Mouse (Mus musculus): ENCODE data around the gene Triml2. TPM values are rescaled to one million over a fixed set of nuclear protein-coding genes. Genes with fewer than 3 reads are reported as not detected.
A peak's percentile ranks its signal among the peaks of the same experiment; 100 is the strongest.

The Triml2 gene
- total and polyA plus RNA-seq, 2 experiments = not detected

- Histone ChIP-seq H3K4me1 (ENCODE audit: control insufficient read depth, insufficient read depth, low read length) (no peaks in the 10 kb centered on the region), H3K4me3 (ENCODE audit: insufficient read depth, low read depth, low read length) (no peak overlapping the region), H3K9ac (ENCODE audit: low read depth, low read length) (no peak overlapping the region), H3K79me2 (ENCODE audit: control insufficient read depth, insufficient read depth, low read length) (no peaks in the 10 kb centered on the region), H3K36me3 (ENCODE audit: control insufficient read depth, insufficient read depth, low read length) (no peaks in the 10 kb centered on the region), H3K27me3 (ENCODE audit: control insufficient read depth, insufficient read depth, low read length) (no peaks in the 10 kb centered on the region), H3K27ac (replicated peaks; ENCODE audit: insufficient read depth, low read depth, low read length) (no peak overlapping the region)
- no peak for TF ChIP-seq POLR2A (IDR thresholded peaks at IDR 0.05; ENCODE audit: extremely low read depth, insufficient read depth, low read length)
- TF ChIP-seq CTCF (IDR thresholded peaks at IDR 0.05; ENCODE audit: low read depth, low read length) = no peak
- DNase-seq (ENCODE audit: extremely low read depth, low read depth, low spot score) = no peak
- WGBS = 75% methylated on average over 6 of the region's 6 CpGs
Measured at GRCm38 (mm10) chr8:43169249-43169755, 11.0 kb upstream of the Triml2 start.

DNA sequence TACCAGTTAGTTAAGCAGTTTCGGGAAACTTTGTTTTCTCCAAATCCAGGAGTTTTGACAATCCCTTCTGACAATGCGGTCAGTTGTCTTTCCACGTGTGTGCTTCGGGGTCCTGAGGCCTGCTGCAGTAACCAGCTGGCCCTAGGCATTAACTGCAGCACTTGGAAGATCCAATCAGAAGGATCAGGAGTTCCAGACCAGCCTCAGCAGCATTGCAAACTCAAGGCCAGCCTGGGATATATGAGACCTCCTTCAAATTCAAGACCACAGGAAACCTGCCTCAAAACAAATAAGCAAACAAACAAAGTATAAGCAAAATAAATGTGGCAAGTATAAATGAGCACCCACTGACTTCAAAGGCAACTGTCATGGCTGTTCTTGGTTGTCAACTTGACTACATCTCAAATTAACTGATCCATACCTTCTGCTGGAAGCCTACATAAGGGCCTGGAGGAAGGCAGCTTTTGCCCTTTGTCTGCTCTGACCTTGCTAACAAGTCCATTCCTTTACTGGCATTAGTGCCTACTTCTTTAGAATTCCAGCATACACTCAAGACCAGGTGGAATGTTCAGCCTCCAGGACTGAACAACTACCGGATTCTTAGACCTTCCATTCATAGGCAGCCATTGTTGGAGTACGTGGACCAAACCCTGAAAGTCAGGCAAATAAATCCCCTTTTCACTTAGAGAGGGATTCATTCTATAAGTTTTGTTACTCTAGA, 3.4 kb upstream of the Triml2 start:
- DNase-seq (ENCODE audit: extremely low read depth, low read depth, low spot score) = no peak
- Histone ChIP-seq H3K36me3 (ENCODE audit: control insufficient read depth, insufficient read depth, low read length) (no peaks in the 10 kb centered on the region), H3K27me3 (ENCODE audit: control insufficient read depth, insufficient read depth, low read length) (no peaks in the 10 kb centered on the region), H3K79me2 (ENCODE audit: control insufficient read depth, insufficient read depth, low read length) (no peaks in the 10 kb centered on the region), H3K4me3 (ENCODE audit: insufficient read depth, low read depth, low read length) (no peak overlapping the region), H3K27ac (replicated peaks; ENCODE audit: insufficient read depth, low read depth, low read length) (no peak overlapping the region), H3K4me1 (ENCODE audit: control insufficient read depth, insufficient read depth, low read length) (no peaks in the 10 kb centered on the region), H3K9ac (ENCODE audit: low read depth, low read length) (no peak overlapping the region)
- TF ChIP-seq CTCF (IDR thresholded peaks at IDR 0.05; ENCODE audit: low read depth, low read length) (no peak), POLR2A (IDR thresholded peaks at IDR 0.05; ENCODE audit: extremely low read depth, insufficient read depth, low read length) (no peak)
- 83% methylated on average over 6 of the region's 6 CpGs for WGBS

- TF ChIP-seq POLR2A (IDR thresholded peaks at IDR 0.05; ENCODE audit: extremely low read depth, insufficient read depth, low read length) = no peak
- peak; percentile 12; the same call in 1 of the 2 replicates for TF ChIP-seq CTCF (IDR thresholded peaks at IDR 0.05; ENCODE audit: low read depth, low read length)
- Histone ChIP-seq H3K27me3 (ENCODE audit: control insufficient read depth, insufficient read depth, low read length) (no peaks in the 10 kb centered on the region), H3K4me1 (ENCODE audit: control insufficient read depth, insufficient read depth, low read length) (no peaks in the 10 kb centered on the region), H3K4me3 (ENCODE audit: insufficient read depth, low read depth, low read length) (no peak overlapping the region), H3K36me3 (ENCODE audit: control insufficient read depth, insufficient read depth, low read length) (no peaks in the 10 kb centered on the region), H3K27ac (replicated peaks; ENCODE audit: insufficient read depth, low read depth, low read length) (no peak overlapping the region), H3K79me2 (ENCODE audit: control insufficient read depth, insufficient read depth, low read length) (no peaks in the 10 kb centered on the region), H3K9ac (ENCODE audit: low read depth, low read length) (no peak overlapping the region)
- DNase-seq (ENCODE audit: extremely low read depth, low read depth, low spot score) = no peak
- 52% methylated on average over 3 of the region's 3 CpGs for WGBS
Measured at GRCm38 (mm10) chr8:43178263-43178662, 2.1 kb upstream of the Triml2 start.

GRCm38 (mm10) chr8:43179189-43179588, 1.2 kb upstream of the Triml2 start:
- WGBS = 11% methylated on average over 4 of the region's 4 CpGs
- no peak for DNase-seq (ENCODE audit: extremely low read depth, low read depth, low spot score)
- Histone ChIP-seq H3K27ac (replicated peaks; ENCODE audit: insufficient read depth, low read depth, low read length) (no peak overlapping the region), H3K9ac (ENCODE audit: low read depth, low read length) (no peak overlapping the region), H3K36me3 (ENCODE audit: control insufficient read depth, insufficient read depth, low read length) (no peaks in the 10 kb centered on the region), H3K4me1 (ENCODE audit: control insufficient read depth, insufficient read depth, low read length) (no peaks in the 10 kb centered on the region), H3K79me2 (ENCODE audit: control insufficient read depth, insufficient read depth, low read length) (no peaks in the 10 kb centered on the region), H3K4me3 (ENCODE audit: insufficient read depth, low read depth, low read length) (no peak overlapping the region), H3K27me3 (ENCODE audit: control insufficient read depth, insufficient read depth, low read length) (no peaks in the 10 kb centered on the region)
- TF ChIP-seq POLR2A (IDR thresholded peaks at IDR 0.05; ENCODE audit: extremely low read depth, insufficient read depth, low read length) (no peak), CTCF (IDR thresholded peaks at IDR 0.05; ENCODE audit: low read depth, low read length) (no peak)

DNA sequence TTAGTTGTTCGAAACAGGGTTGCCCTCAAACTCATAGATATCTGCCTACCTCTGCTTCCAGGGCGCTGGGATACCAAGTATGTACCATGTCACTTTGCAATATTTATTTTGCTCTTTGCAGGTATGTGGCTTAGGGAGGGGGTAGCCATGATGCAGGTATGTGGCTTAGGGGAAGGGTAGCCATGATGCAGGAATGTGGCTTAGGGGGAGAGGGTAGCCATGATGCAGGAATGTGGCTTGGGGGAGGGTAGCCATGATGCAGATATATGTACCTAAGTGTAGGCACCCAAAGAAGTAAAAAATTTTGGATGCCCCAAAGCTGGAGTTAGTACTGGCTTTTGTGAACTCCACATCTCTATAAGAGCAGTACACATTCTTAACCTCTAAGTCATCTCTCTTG, 1.9 kb downstream of the Triml2 start:
- no peak for TF ChIP-seq CTCF (IDR thresholded peaks at IDR 0.05; ENCODE audit: low read depth, low read length)
- Histone ChIP-seq H3K36me3 (ENCODE audit: control insufficient read depth, insufficient read depth, low read length) (no peaks in the 10 kb centered on the region), H3K4me1 (ENCODE audit: control insufficient read depth, insufficient read depth, low read length) (no peaks in the 10 kb centered on the region), H3K4me3 (ENCODE audit: insufficient read depth, low read depth, low read length) (no peak overlapping the region), H3K27me3 (ENCODE audit: control insufficient read depth, insufficient read depth, low read length) (no peaks in the 10 kb centered on the region), H3K27ac (replicated peaks; ENCODE audit: insufficient read depth, low read depth, low read length) (no peak overlapping the region), H3K79me2 (ENCODE audit: control insufficient read depth, insufficient read depth, low read length) (no peaks in the 10 kb centered on the region), H3K9ac (ENCODE audit: low read depth, low read length) (no peak overlapping the region)
- 70% methylated on average over 2 of the region's 2 CpGs for WGBS
- DNase-seq (ENCODE audit: extremely low read depth, low read depth, low spot score) = no peak

GRCm38 (mm10) chr8:43215554-43215953, 35.2 kb downstream of the Triml2 start:
- Histone ChIP-seq H3K36me3 (ENCODE audit: control insufficient read depth, insufficient read depth, low read length) (no peaks in the 10 kb centered on the region), H3K4me1 (ENCODE audit: control insufficient read depth, insufficient read depth, low read length) (no peaks in the 10 kb centered on the region), H3K27me3 (ENCODE audit: control insufficient read depth, insufficient read depth, low read length) (no peaks in the 10 kb centered on the region), H3K27ac (replicated peaks; ENCODE audit: insufficient read depth, low read depth, low read length) (no peak overlapping the region), H3K4me3 (ENCODE audit: insufficient read depth, low read depth, low read length) (no peak overlapping the region), H3K79me2 (ENCODE audit: control insufficient read depth, insufficient read depth, low read length) (no peaks in the 10 kb centered on the region), H3K9ac (ENCODE audit: low read depth, low read length) (no peak overlapping the region)
- TF ChIP-seq POLR2A (IDR thresholded peaks at IDR 0.05; ENCODE audit: extremely low read depth, insufficient read depth, low read length) = no peak
- no peak for TF ChIP-seq CTCF (IDR thresholded peaks at IDR 0.05; ENCODE audit: low read depth, low read length)
- DNase-seq (ENCODE audit: extremely low read depth, low read depth, low spot score) = no peak
